Mouse (Mus musculus) heart, embryonic 13.5 days (tissue): ENCODE data around the gene Zfp975. TPM values are rescaled to one million over a fixed set of nuclear protein-coding genes. Genes with fewer than 3 reads are reported as not detected.

Source experiments
- polyA plus RNA-seq: library from polyadenylated mRNA; unstranded; fragments of >200 nt; fragmentation: Nextera tagmentation; extraction: Ambion mirVana; gene quantifications from 2 replicates; pipeline ENCODE4 v1.2.1, GENCODE M21; 2015

Zfp975 gene
- polyA plus RNA-seq, 1 experiment from 2014 or later = 5.9 TPM

Other genes with a start within 250 kb of the Zfp975 start
- gene 4933421I07Rik, start 244.6 kb downstream of the Zfp975 start, polyA plus RNA-seq = not detected in 2 replicates
- 4.7 and 5.3 TPM in 2 replicates for gene Zfp141, start 187.0 kb downstream of the Zfp975 start, polyA plus RNA-seq
- gene Gm21028, start 114.2 kb downstream of the Zfp975 start, polyA plus RNA-seq = not detected in 2 replicates
- 1.3 and 1.5 TPM in 2 replicates for gene Zfp977, start 100.2 kb downstream of the Zfp975 start, polyA plus RNA-seq
- 1.7 and 2.4 TPM in 2 replicates for gene Zfp976, start 50.2 kb downstream of the Zfp975 start, polyA plus RNA-seq
- not detected in 2 replicates for gene Gm17067, start 34.3 kb upstream of the Zfp975 start, polyA plus RNA-seq
- gene Vmn2r62, start 100.8 kb upstream of the Zfp975 start, polyA plus RNA-seq = not detected in 2 replicates
- gene Gm2381, start 174.5 kb upstream of the Zfp975 start, polyA plus RNA-seq = not detected in 2 replicates
- not detected in 2 replicates for gene Vmn2r63, start 241.1 kb upstream of the Zfp975 start, polyA plus RNA-seq